Mouse (Mus musculus): Measurements from ENCODE around the gene Cyp2j6. TPM values are rescaled to one million over a fixed set of nuclear protein-coding genes. Genes with fewer than 3 reads are reported as not detected.

The Cyp2j6 gene
- polyA plus RNA-seq, 1 experiment from 2014 or later: 9.1 TPM

GRCm38 (mm10) chr4:96522256-96522655 lies 31.2 kb downstream of the Cyp2j6 start:
- TF ChIP-seq EP300 (IDR thresholded peaks at IDR 0.05): no peak
- Histone ChIP-seq H3K4me2 (replicated peaks; ENCODE audit: low read depth, low read length) (no peak overlapping the region), H3K27ac (ENCODE audit: low read length) (no peak overlapping the region), H3K9me3 (ENCODE audit: low read length) (no peaks in the 10 kb centered on the region), H3K9ac (replicated peaks; ENCODE audit: low read depth) (no peak overlapping the region), H3K27me3 (replicated peaks; ENCODE audit: insufficient read depth, low read length) (no peaks in the 10 kb centered on the region), H3K36me3 (ENCODE audit: insufficient read depth, low read length) (no peaks in the 10 kb centered on the region), H3K4me3 (ENCODE audit: low read depth, low read length) (no peak overlapping the region), H3K4me1 (ENCODE audit: insufficient read depth, low read depth, low read length) (no peaks in the 10 kb centered on the region)
- 71% methylated on average over 2 of the region's 2 CpGs for WGBS
- ATAC-seq (no peak), DNase-seq (ENCODE audit: low spot score) (no peak)

GRCm38 (mm10) chr4:96510083-96510482 lies 43.4 kb downstream of the Cyp2j6 start:
- TF ChIP-seq EP300 (IDR thresholded peaks at IDR 0.05): no peak
- no peak for TF ChIP-seq CTCF (IDR thresholded peaks at IDR 0.05)
- Histone ChIP-seq H3K9ac (replicated peaks; ENCODE audit: low read depth) (no peak overlapping the region), H3K4me1 (ENCODE audit: insufficient read depth, low read depth, low read length) (no peaks in the 10 kb centered on the region), H3K4me2 (replicated peaks; ENCODE audit: low read depth, low read length) (no peak overlapping the region), H3K4me3 (ENCODE audit: low read depth, low read length) (no peak overlapping the region), H3K9me3 (ENCODE audit: low read length) (no peaks in the 10 kb centered on the region), H3K27ac (ENCODE audit: low read length) (no peak overlapping the region), H3K36me3 (ENCODE audit: insufficient read depth, low read length) (no peaks in the 10 kb centered on the region), H3K27me3 (replicated peaks; ENCODE audit: insufficient read depth, low read length) (no peaks in the 10 kb centered on the region)
- 80% methylated on average over 3 of the region's 3 CpGs for WGBS
- no peak for ATAC-seq
- DNase-seq (ENCODE audit: low spot score): no peak

GRCm38 (mm10) chr4:96507286-96507685 lies 46.2 kb downstream of the Cyp2j6 start, which contains the start of gene Cyp2j8:
Gene Cyp2j8, minus strand, starts transcription at chr4:96507386.
- no peak for ATAC-seq
- Histone ChIP-seq H3K4me3 (ENCODE audit: low read depth, low read length) (no peak within 1 kb of the TSS), H3K9me3 (ENCODE audit: low read length) (no peaks in the 10 kb centered on the region), H3K4me1 (ENCODE audit: insufficient read depth, low read depth, low read length) (no peaks in the 10 kb centered on the region), H3K27ac (ENCODE audit: low read length) (no peak within 1 kb of the TSS), H3K4me2 (replicated peaks; ENCODE audit: low read depth, low read length) (no peak within 1 kb of the TSS), H3K36me3 (ENCODE audit: insufficient read depth, low read length) (no peaks in the 10 kb centered on the region), H3K27me3 (replicated peaks; ENCODE audit: insufficient read depth, low read length) (no peaks in the 10 kb centered on the region), H3K9ac (replicated peaks; ENCODE audit: low read depth) (no peak within 1 kb of the TSS)
- no peak for DNase-seq (ENCODE audit: low spot score)
- 60% methylated on average over 1 of the region's 1 CpGs for WGBS
- TF ChIP-seq CTCF (IDR thresholded peaks at IDR 0.05) (no peak), EP300 (IDR thresholded peaks at IDR 0.05) (no peak)

Other genes with a start within 250 kb of the Cyp2j6 start
- gene Cyp2j11, start 205.0 kb downstream of the Cyp2j6 start, polyA plus RNA-seq (2015; fragmentation: Nextera tagmentation; extraction: Ambion mirVana): not detected in 2 replicates
- not detected in 2 replicates for gene Cyp2j8, start 46.3 kb downstream of the Cyp2j6 start, polyA plus RNA-seq (2015; fragmentation: Nextera tagmentation; extraction: Ambion mirVana)
- gene Cyp2j9, start 37.9 kb upstream of the Cyp2j6 start, polyA plus RNA-seq (2015; fragmentation: Nextera tagmentation; extraction: Ambion mirVana): 5.7 and 6.6 TPM in 2 replicates
- gene Cyp2j5, start 110.5 kb upstream of the Cyp2j6 start, polyA plus RNA-seq (2015; fragmentation: Nextera tagmentation; extraction: Ambion mirVana): not detected in 2 replicates
- 1.5 and 2.6 TPM in 2 replicates for gene Gm12695, start 231.5 kb upstream of the Cyp2j6 start, polyA plus RNA-seq (2015; fragmentation: Nextera tagmentation; extraction: Ambion mirVana)

All from lung, postnatal 0 days (tissue).